Mouse (Mus musculus) hindbrain, embryonic 16.5 days (tissue): ENCODE measurements around the gene Fggy. TPM values are rescaled to one million over a fixed set of nuclear protein-coding genes. Genes with fewer than 3 reads are reported as not detected.

Source experiments
- ATAC-seq: fragments of 200-750 bp; cut with Nextera tagmentation; 2 replicates; pipeline ENCODE4 v1.8.0; 2017; ENCODE audit warnings: moderate TSS enrichment, moderate library complexity
- H3K27ac ChIP-seq: fragments of 300-500 bp; sonication (generic); 2 replicates; pipeline ENCODE4 v1.5.1; 2014; ENCODE audit warnings: low read depth, mild to moderate bottlenecking, control low read depth, low read length, moderate library complexity
- H3K27me3 ChIP-seq: fragments of 300-500 bp; sonication (generic); replicated peaks from 2 replicates; pipeline ENCODE4 v1.6.1; 2014; ENCODE audit warnings: low read length; ENCODE audit not compliant: control insufficient read depth, insufficient read depth
- H3K36me3 ChIP-seq: fragments of 300-500 bp; sonication (generic); 2 replicates; pipeline ENCODE4 v1.6.1; 2014; ENCODE audit warnings: mild to moderate bottlenecking, low read length, moderate library complexity, mixed read lengths; ENCODE audit not compliant: control insufficient read depth, insufficient read depth
- H3K4me1 ChIP-seq: fragments of 300-500 bp; sonication (generic); 2 replicates; pipeline ENCODE4 v1.6.1; 2014; ENCODE audit warnings: low read depth, low read length; ENCODE audit not compliant: control insufficient read depth, insufficient read depth
- H3K4me2 ChIP-seq: fragments of 300-500 bp; sonication (generic); 2 replicates; pipeline ENCODE4 v1.6.1; 2014; ENCODE audit warnings: mild to moderate bottlenecking, low read length, control low read depth, moderate library complexity
- H3K4me3 ChIP-seq: fragments of 300-500 bp; sonication (generic); 2 replicates; pipeline ENCODE4 v1.5.1; 2014; ENCODE audit warnings: mild to moderate bottlenecking, low read length, control low read depth, moderate library complexity
- H3K9ac ChIP-seq: fragments of 300-500 bp; sonication (generic); 2 replicates; pipeline ENCODE4 v1.6.1; 2014; ENCODE audit warnings: low read depth, mild to moderate bottlenecking, control low read depth, low read length, moderate library complexity
- H3K9me3 ChIP-seq: fragments of 300-500 bp; sonication (generic); 2 replicates; pipeline ENCODE4 v1.6.1; 2014; ENCODE audit warnings: mild to moderate bottlenecking, low read length, moderate library complexity; ENCODE audit not compliant: control insufficient read depth
- WGBS: fragments of 180-500 bp; shearing (Covaris S2); extraction: QIAGEN DNeasy Blood & Tissue Kit; methylation state at CpG from one replicate; pipeline ENCODE4 v1.1.7; 2014; 5-methylcytosine and 5-hydroxymethylcytosine counted together
- polyA plus RNA-seq: library from polyadenylated mRNA; unstranded; fragments of >200 nt; fragmentation: Nextera tagmentation; extraction: Ambion mirVana; gene quantifications from 2 replicates; pipeline ENCODE4 v1.2.1, GENCODE M21; 2015

Fggy gene
- polyA plus RNA-seq, 1 experiment from 2014 or later, result 8.8 TPM

GRCm38 (mm10) chr4:95624696-95625095 lies 67.4 kb downstream of the Fggy start:
- Histone ChIP-seq H3K27ac (no peak overlapping the region), H3K36me3 (no peaks in the 10 kb centered on the region), H3K27me3 (no peaks in the 10 kb centered on the region), H3K4me3 (no peak overlapping the region), H3K9me3 (no peaks in the 10 kb centered on the region), H3K4me2 (no peak overlapping the region), H3K9ac (no peak overlapping the region), H3K4me1 (no peaks in the 10 kb centered on the region)
- ATAC-seq, result no peak
- 92% methylated on average over 3 of the region's 3 CpGs for WGBS

- ATAC-seq, result no peak
- H3K4me2 ChIP-seq, result no peak overlapping the region
- no peaks in the 10 kb centered on the region for H3K9me3 ChIP-seq
- no peaks in the 10 kb centered on the region for H3K27me3 ChIP-seq
- H3K4me3 ChIP-seq, result no peak overlapping the region
- H3K4me1 ChIP-seq, result no peaks in the 10 kb centered on the region
- no peak overlapping the region for H3K9ac ChIP-seq
- no peaks in the 10 kb centered on the region for H3K36me3 ChIP-seq
- H3K27ac ChIP-seq, result no peak overlapping the region
- WGBS, result 72% methylated on average over 4 of the region's 4 CpGs
These were observed 68.3 kb downstream of the Fggy start for GRCm38 (mm10) chr4:95625651-95626050.

DNA sequence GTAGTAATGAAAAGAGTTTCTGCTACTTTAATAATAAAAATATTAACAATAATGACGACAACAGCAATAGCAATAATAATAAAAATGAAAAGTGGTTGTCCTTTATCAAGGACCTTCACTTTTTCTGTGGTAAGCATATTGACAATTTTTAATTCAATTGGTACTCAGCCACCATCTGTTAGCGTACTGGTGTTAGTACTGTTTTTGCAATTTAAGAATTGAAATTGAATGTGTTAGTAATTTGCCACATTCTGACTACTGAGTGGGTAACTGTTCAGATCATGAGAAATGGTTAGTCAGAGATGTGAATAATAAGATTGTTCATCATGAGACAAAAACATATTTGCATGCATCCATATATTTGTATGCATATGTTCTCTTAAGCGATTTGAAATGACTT lies 68.9 kb downstream of the Fggy start:
- Histone ChIP-seq H3K27me3 (no peaks in the 10 kb centered on the region), H3K4me3 (no peak overlapping the region), H3K36me3 (no peaks in the 10 kb centered on the region), H3K4me1 (no peaks in the 10 kb centered on the region), H3K27ac (no peak overlapping the region), H3K9ac (no peak overlapping the region), H3K4me2 (no peak overlapping the region), H3K9me3 (no peaks in the 10 kb centered on the region)
- ATAC-seq, result no peak
- 93% methylated on average over 3 of the region's 3 CpGs for WGBS

DNA sequence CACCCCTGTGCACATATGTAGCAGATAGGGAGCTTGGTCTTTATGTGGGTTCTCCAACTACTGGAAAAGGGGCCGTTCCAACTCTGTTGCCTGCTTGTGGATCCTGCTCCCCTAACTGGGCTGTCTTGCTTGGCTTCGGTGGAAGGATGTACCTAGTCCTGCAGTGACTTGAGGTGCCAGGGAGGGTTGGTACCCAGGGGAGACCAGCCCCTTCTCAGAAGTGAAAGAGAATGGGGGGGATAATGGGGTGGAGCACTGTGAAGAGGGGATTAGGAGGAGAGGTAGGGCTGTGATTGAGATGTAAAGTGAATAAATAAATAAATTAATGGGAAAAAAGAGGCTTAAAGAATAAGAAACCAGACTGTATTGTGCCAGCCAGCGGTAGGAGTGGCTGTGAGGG lies 77.6 kb downstream of the Fggy start:
- Histone ChIP-seq H3K4me2 (no peak overlapping the region), H3K27me3 (no peaks in the 10 kb centered on the region), H3K4me1 (no peaks in the 10 kb centered on the region), H3K36me3 (no peaks in the 10 kb centered on the region), H3K9me3 (no peaks in the 10 kb centered on the region), H3K27ac (no peak overlapping the region), H3K9ac (no peak overlapping the region), H3K4me3 (no peak overlapping the region)
- no peak for ATAC-seq
- WGBS, result 65% methylated on average over 3 of the region's 3 CpGs

- peak; percentile 85 for ATAC-seq
- H3K4me2 ChIP-seq, result no peak overlapping the region
- H3K4me3 ChIP-seq, result no peak overlapping the region
- H3K36me3 ChIP-seq, result no peaks in the 10 kb centered on the region
- H3K9me3 ChIP-seq, result no peaks in the 10 kb centered on the region
- H3K27ac ChIP-seq, result no peak overlapping the region
- WGBS, result 21% methylated on average over 7 of the region's 7 CpGs
- H3K4me1 ChIP-seq, result no peaks in the 10 kb centered on the region
- no peaks in the 10 kb centered on the region for H3K27me3 ChIP-seq
- H3K9ac ChIP-seq, result no peak overlapping the region
These were observed 79.8 kb downstream of the Fggy start for GRCm38 (mm10) chr4:95636937-95637749.

- no peaks in the 10 kb centered on the region for H3K9me3 ChIP-seq
- no peak for ATAC-seq
- H3K4me3 ChIP-seq, result no peak overlapping the region
- no peaks in the 10 kb centered on the region for H3K4me1 ChIP-seq
- H3K9ac ChIP-seq, result no peak overlapping the region
- H3K36me3 ChIP-seq, result no peaks in the 10 kb centered on the region
- WGBS, result 55% methylated on average over 3 of the region's 3 CpGs
- no peak overlapping the region for H3K27ac ChIP-seq
- no peaks in the 10 kb centered on the region for H3K27me3 ChIP-seq
- no peak overlapping the region for H3K4me2 ChIP-seq
These were observed 80.8 kb downstream of the Fggy start for GRCm38 (mm10) chr4:95638063-95638462.

- Histone ChIP-seq H3K9ac (no peak overlapping the region), H3K27me3 (no peaks in the 10 kb centered on the region), H3K27ac (no peak overlapping the region), H3K9me3 (no peaks in the 10 kb centered on the region), H3K4me2 (no peak overlapping the region), H3K36me3 (no peaks in the 10 kb centered on the region), H3K4me3 (no peak overlapping the region), H3K4me1 (no peaks in the 10 kb centered on the region)
- ATAC-seq, result no peak
- WGBS, result 67% methylated on average over 1 of the region's 1 CpGs
These were observed 83.5 kb downstream of the Fggy start for GRCm38 (mm10) chr4:95640831-95641230.

GRCm38 (mm10) chr4:95644048-95644447 lies 86.7 kb downstream of the Fggy start:
- no peaks in the 10 kb centered on the region for H3K9me3 ChIP-seq
- no peaks in the 10 kb centered on the region for H3K36me3 ChIP-seq
- no peak overlapping the region for H3K4me3 ChIP-seq
- no peak overlapping the region for H3K4me2 ChIP-seq
- H3K9ac ChIP-seq, result no peak overlapping the region
- 16% methylated on average over 5 of the region's 5 CpGs for WGBS
- no peak overlapping the region for H3K27ac ChIP-seq
- no peak for ATAC-seq
- H3K27me3 ChIP-seq, result no peaks in the 10 kb centered on the region
- no peaks in the 10 kb centered on the region for H3K4me1 ChIP-seq

DNA sequence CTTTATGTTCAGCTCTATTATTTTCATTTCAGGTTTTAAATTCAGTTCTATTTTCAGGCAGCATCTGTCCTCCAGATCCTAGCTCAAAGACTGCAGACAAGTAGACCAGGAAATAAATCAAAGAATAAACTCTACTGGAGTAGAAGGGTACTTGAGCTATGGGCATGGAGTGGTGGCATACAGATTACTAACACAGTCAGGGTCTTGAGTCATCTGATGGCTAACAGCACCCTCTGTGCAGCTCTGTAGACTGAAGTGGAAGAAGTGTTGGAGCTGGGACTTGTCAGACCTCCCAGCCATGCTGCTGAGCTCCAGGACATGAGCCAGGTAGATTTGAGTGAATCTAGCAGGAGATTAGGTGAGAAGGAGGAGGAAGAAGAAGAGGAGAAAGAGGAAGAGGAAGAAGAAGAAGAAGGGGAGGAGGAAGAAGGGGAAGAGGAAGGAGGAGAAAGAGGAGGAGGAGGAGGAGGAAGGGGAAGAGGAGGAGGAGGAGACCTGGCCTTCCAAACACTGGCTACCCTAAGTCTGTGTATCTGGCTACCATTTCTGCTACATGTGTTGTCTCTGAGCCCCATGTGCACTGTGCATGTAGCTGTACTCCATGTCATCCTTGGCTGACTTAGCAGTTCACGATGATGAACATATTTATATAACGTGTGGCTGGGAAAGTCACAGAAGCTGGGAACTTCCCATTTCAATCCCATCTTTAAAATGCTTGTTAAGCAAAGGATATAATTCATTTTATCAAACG lies 91.7 kb downstream of the Fggy start:
- Histone ChIP-seq H3K27me3 (no peaks in the 10 kb centered on the region), H3K36me3 (no peaks in the 10 kb centered on the region), H3K27ac (no peak overlapping the region), H3K9me3 (no peaks in the 10 kb centered on the region), H3K4me1 (peaks cover 10% of the 10 kb centered on the region), H3K4me3 (no peak overlapping the region), H3K4me2 (no peak overlapping the region), H3K9ac (no peak overlapping the region)
- ATAC-seq, result no peak
- WGBS, result 86% methylated on average over 3 of the region's 3 CpGs
